8 mouse cellular contexts compared by ENCODE assay signal in genomic region chr14:55585566-55585960, GRCm38 (mm10). TPM values are rescaled to one million over a fixed set of nuclear protein-coding genes. Genes with fewer than 3 reads are reported as not detected.
DNase-seq lines count a peak whose midpoint lies in the region; ATAC-seq and TF ChIP-seq lines count a peak whose summit lies in the region.

No protein-coding gene starts in this region.

- no peaks in the 10 kb centered on the region for H3K27me3 ChIP-seq in embryonic facial prominence, embryonic 14.5 days (replicated peaks; ENCODE audit: control insufficient read depth, insufficient read depth, low read length)
- H3K27me3 ChIP-seq in limb, embryonic 14.5 days (ENCODE audit: control insufficient read depth, insufficient read depth, low read length), result no peaks in the 10 kb centered on the region
- no peaks in the 10 kb centered on the region for H3K27me3 ChIP-seq in stomach, embryonic 16.5 days (ENCODE audit: control insufficient read depth, insufficient read depth, low read length)

- no peak for ATAC-seq in embryonic facial prominence, embryonic 14.5 days (ENCODE audit: low read depth)
- ATAC-seq in limb, embryonic 14.5 days (ENCODE audit: low FRiP score, low read depth), result no peak
- ATAC-seq in stomach, embryonic 16.5 days (ENCODE audit: insufficient read depth, low FRiP score), result peak; percentile 51
- no peak for ATAC-seq in frontal cortex, adult (ENCODE audit: low TSS enrichment)

- peaks cover 6% of the 10 kb centered on the region for H3K4me1 ChIP-seq in embryonic facial prominence, embryonic 14.5 days (ENCODE audit: control insufficient read depth, insufficient read depth, low read length)
- H3K4me1 ChIP-seq in limb, embryonic 14.5 days (ENCODE audit: control insufficient read depth, insufficient read depth, low read length), result peaks cover 7% of the 10 kb centered on the region
- peaks cover 15% of the 10 kb centered on the region for H3K4me1 ChIP-seq in stomach, embryonic 16.5 days (ENCODE audit: control insufficient read depth, insufficient read depth, low read length)

- no peak for TF ChIP-seq CTCF in gastrocnemius, adult 2 months (IDR thresholded peaks at IDR 0.05)

- H3K9ac ChIP-seq in embryonic facial prominence, embryonic 14.5 days (ENCODE audit: low read depth, low read length), result no peak overlapping the region
- no peak overlapping the region for H3K9ac ChIP-seq in limb, embryonic 14.5 days (ENCODE audit: low read depth, low read length, severe bottlenecking)
- 0 out of 2 replicates have a peak overlapping the region, but pooled peaks have one; percentile 18 for H3K9ac ChIP-seq in stomach, embryonic 16.5 days (ENCODE audit: low read length)

- H3K36me3 ChIP-seq in embryonic facial prominence, embryonic 14.5 days (ENCODE audit: control insufficient read depth, insufficient read depth, low read length), result peaks cover 38% of the 10 kb centered on the region
- H3K36me3 ChIP-seq in limb, embryonic 14.5 days (ENCODE audit: control insufficient read depth, insufficient read depth, low read length), result peaks cover 37% of the 10 kb centered on the region
- H3K36me3 ChIP-seq in stomach, embryonic 16.5 days (ENCODE audit: control insufficient read depth, insufficient read depth, low read length), result peaks cover 7% of the 10 kb centered on the region; the same call in 1 of the 2 replicates

- 51% methylated on average over 6 of the region's 6 CpGs for WGBS in embryonic facial prominence, embryonic 14.5 days
- WGBS in limb, embryonic 14.5 days, result 58% methylated on average over 6 of the region's 6 CpGs
- WGBS in stomach, embryonic 16.5 days, result 46% methylated on average over 6 of the region's 6 CpGs

- H3K4me3 ChIP-seq in gastrocnemius, adult 2 months, result peak overlapping the region; percentile 92
- peak overlapping the region; percentile 52; the same call in 1 of the 2 replicates for H3K4me3 ChIP-seq in embryonic facial prominence, embryonic 14.5 days (ENCODE audit: low read depth, low read length)
- peak overlapping the region; percentile 43; the same call in 1 of the 2 replicates for H3K4me3 ChIP-seq in limb, embryonic 14.5 days (replicated peaks; ENCODE audit: low read length)
- peak overlapping the region; percentile 63 for H3K4me3 ChIP-seq in stomach, embryonic 16.5 days (replicated peaks; ENCODE audit: low read length)

- H3K27ac ChIP-seq in gastrocnemius, adult 2 months, result peak overlapping the region; percentile 90
- H3K27ac ChIP-seq in embryonic facial prominence, embryonic 14.5 days (replicated peaks; ENCODE audit: low read depth, low read length), result no peak overlapping the region
- H3K27ac ChIP-seq in limb, embryonic 14.5 days (replicated peaks; ENCODE audit: low read depth, low read length), result no peak overlapping the region
- peak overlapping the region; percentile 67 for H3K27ac ChIP-seq in stomach, embryonic 16.5 days (ENCODE audit: low read length)

- H3K4me2 ChIP-seq in embryonic facial prominence, embryonic 14.5 days (ENCODE audit: low read depth, low read length), result peak overlapping the region; percentile 89; the same call in 1 of the 2 replicates
- peak overlapping the region; percentile 54; the same call in 1 of the 2 replicates for H3K4me2 ChIP-seq in limb, embryonic 14.5 days (replicated peaks; ENCODE audit: low read depth, low read length, severe bottlenecking)
- peak overlapping the region; percentile 80 for H3K4me2 ChIP-seq in stomach, embryonic 16.5 days (ENCODE audit: low read depth, low read length)

- TF ChIP-seq POLR2A in limb, embryonic 14.5 days (IDR thresholded peaks at IDR 0.05; ENCODE audit: borderline replicate concordance, extremely low read depth, insufficient read depth, insufficient read length), result no peak

- intact Hi-C loops in gastrocnemius, adult 2 months (cut with DNase I), result no loop called here
- intact Hi-C loops in gastrocnemius, postnatal 14 days (cut with DNase I; ENCODE audit: low total_unique reads), result no loop called here

- no peaks in the 10 kb centered on the region for H3K9me3 ChIP-seq in embryonic facial prominence, embryonic 14.5 days (ENCODE audit: control insufficient read depth, low read length)
- no peaks in the 10 kb centered on the region for H3K9me3 ChIP-seq in limb, embryonic 14.5 days (ENCODE audit: control insufficient read depth, low read length)
- H3K9me3 ChIP-seq in stomach, embryonic 16.5 days (replicated peaks; ENCODE audit: control insufficient read depth, low read length), result no peaks in the 10 kb centered on the region

- DNase-seq in gastrocnemius, adult 2 months, result no peak
- no peak for DNase-seq in gastrocnemius, postnatal 14 days
- DNase-seq in CD4-positive helper T cell, adult 2 months (ENCODE audit: low read depth, low spot score), result peak; percentile 73
- no peak for DNase-seq in embryonic facial prominence, embryonic 14.5 days (ENCODE audit: low spot score)
- no peak for DNase-seq in limb, embryonic 14.5 days (ENCODE audit: low spot score)
- no peak for DNase-seq in adrenal gland, postnatal 14 days

RNA-seq across cellular contexts. Expression of gene Emc9, which starts 0.5 kb away (rescaled TPM):
- total RNA-seq in gastrocnemius, adult 2 months (2021), result 10 to 100 TPM; 30.3 to 45.2 TPM
- 10 to 100 TPM; 38.6 to 39.4 TPM for total RNA-seq in gastrocnemius, postnatal 14 days (2021)
- polyA plus RNA-seq in embryonic facial prominence, embryonic 14.5 days (2014; fragmentation: Nextera tagmentation; extraction: Ambion mirVana), result 9.9 and 12.6 TPM in 2 replicates
- polyA plus RNA-seq in limb, embryonic 14.5 days (2012; rRNA removed), result 6.6 and 6.9 TPM in 2 replicates
- 6.5 and 7.0 TPM in 2 replicates for polyA plus RNA-seq in limb, embryonic 14.5 days (2014; fragmentation: Nextera tagmentation; extraction: Ambion mirVana)
- 11.4 and 11.5 TPM in 2 replicates for polyA plus RNA-seq in stomach, embryonic 16.5 days (2015; fragmentation: Nextera tagmentation; extraction: Ambion mirVana)
- 37.5 and 45.2 TPM in 2 replicates for total RNA-seq in adrenal gland, postnatal 14 days (2021)

RNA-seq across cellular contexts. Expression of gene Psme2, which starts 5.3 kb away (rescaled TPM):
- 10 to 100 TPM; 33.8 to 54.8 TPM for total RNA-seq in gastrocnemius, adult 2 months (2021)
- total RNA-seq in gastrocnemius, postnatal 14 days (2021), result 10 to 100 TPM; 57.5 to 63.2 TPM
- polyA plus RNA-seq in embryonic facial prominence, embryonic 14.5 days (2014; fragmentation: Nextera tagmentation; extraction: Ambion mirVana), result 249 TPM in 2 replicates
- 75.8 and 78.5 TPM in 2 replicates for polyA plus RNA-seq in limb, embryonic 14.5 days (2012; rRNA removed)
- 239 and 245 TPM in 2 replicates for polyA plus RNA-seq in limb, embryonic 14.5 days (2014; fragmentation: Nextera tagmentation; extraction: Ambion mirVana)
- 203 and 283 TPM in 2 replicates for polyA plus RNA-seq in stomach, embryonic 16.5 days (2015; fragmentation: Nextera tagmentation; extraction: Ambion mirVana)
- total RNA-seq in adrenal gland, postnatal 14 days (2021), result 349 and 376 TPM in 2 replicates

RNA-seq across cellular contexts. Expression of gene Rnf31, which starts 5.9 kb away (rescaled TPM):
- total RNA-seq in gastrocnemius, adult 2 months (2021), result 10 to 100 TPM; 17.1 to 20.4 TPM
- 10 to 100 TPM in 1 of 2 experiments, 1 to 10 TPM in 1; 9.4 to 11.7 TPM for total RNA-seq in gastrocnemius, postnatal 14 days (2021)
- 11.7 and 13.7 TPM in 2 replicates for polyA plus RNA-seq in embryonic facial prominence, embryonic 14.5 days (2014; fragmentation: Nextera tagmentation; extraction: Ambion mirVana)
- 23.0 and 34.1 TPM in 2 replicates for polyA plus RNA-seq in limb, embryonic 14.5 days (2012; rRNA removed)
- 13.1 and 18.1 TPM in 2 replicates for polyA plus RNA-seq in limb, embryonic 14.5 days (2014; fragmentation: Nextera tagmentation; extraction: Ambion mirVana)
- polyA plus RNA-seq in stomach, embryonic 16.5 days (2015; fragmentation: Nextera tagmentation; extraction: Ambion mirVana), result 18.1 and 19.1 TPM in 2 replicates
- 24.8 and 37.7 TPM in 2 replicates for total RNA-seq in adrenal gland, postnatal 14 days (2021)

RNA-seq across cellular contexts. Expression of gene Psme1, which starts 7.6 kb away (rescaled TPM):
- total RNA-seq in gastrocnemius, adult 2 months (2021), result 10 to 100 TPM; 53.3 to 75.5 TPM
- total RNA-seq in gastrocnemius, postnatal 14 days (2021), result 10 to 100 TPM; 48.3 to 49.7 TPM
- 119 and 123 TPM in 2 replicates for polyA plus RNA-seq in embryonic facial prominence, embryonic 14.5 days (2014; fragmentation: Nextera tagmentation; extraction: Ambion mirVana)
- polyA plus RNA-seq in limb, embryonic 14.5 days (2012; rRNA removed), result 66.8 and 77.6 TPM in 2 replicates
- polyA plus RNA-seq in limb, embryonic 14.5 days (2014; fragmentation: Nextera tagmentation; extraction: Ambion mirVana), result 147 and 154 TPM in 2 replicates
- polyA plus RNA-seq in stomach, embryonic 16.5 days (2015; fragmentation: Nextera tagmentation; extraction: Ambion mirVana), result 149 and 162 TPM in 2 replicates
- total RNA-seq in adrenal gland, postnatal 14 days (2021), result 316 and 330 TPM in 2 replicates

RNA-seq across cellular contexts. Expression of gene Fitm1, which starts 10.1 kb away (rescaled TPM):
- total RNA-seq in gastrocnemius, adult 2 months (2021), result 100 to 1,000 TPM; 282 to 334 TPM
- total RNA-seq in gastrocnemius, postnatal 14 days (2021), result 100 to 1,000 TPM; 415 to 455 TPM
- 36.5 and 46.9 TPM in 2 replicates for polyA plus RNA-seq in embryonic facial prominence, embryonic 14.5 days (2014; fragmentation: Nextera tagmentation; extraction: Ambion mirVana)
- 30.9 and 43.0 TPM in 2 replicates for polyA plus RNA-seq in limb, embryonic 14.5 days (2012; rRNA removed)
- 19.1 and 26.9 TPM in 2 replicates for polyA plus RNA-seq in limb, embryonic 14.5 days (2014; fragmentation: Nextera tagmentation; extraction: Ambion mirVana)
- 0.64 and 8.1 TPM in 2 replicates for polyA plus RNA-seq in stomach, embryonic 16.5 days (2015; fragmentation: Nextera tagmentation; extraction: Ambion mirVana)
- 0.79 and 2.1 TPM in 2 replicates for total RNA-seq in adrenal gland, postnatal 14 days (2021)

Comparison
In these comparisons a context has a peak if more than half of its experiments do, and no peak if none do; other contexts are left out.
1. H3K27ac ChIP-seq: peak in gastrocnemius, adult 2 months (single experiment) and stomach, embryonic 16.5 days (single experiment); none in embryonic facial prominence, embryonic 14.5 days (single experiment) and limb, embryonic 14.5 days (single experiment).
2. Peak in every context shown above with its lines, with median percentiles within 50 percentile points of each other: H3K4me3 ChIP-seq and H3K4me2 ChIP-seq.